Mouse (Mus musculus) liver, embryonic 11.5 days (tissue): Measurements from ENCODE around the gene 1500009C09Rik. TPM values are rescaled to one million over a fixed set of nuclear protein-coding genes. Genes with fewer than 3 reads are reported as not detected.

Experiments used
- ATAC-seq: fragments of 200-750 bp; cut with Nextera tagmentation; replicated peaks from 2 replicates; pipeline ENCODE4 v1.8.0; 2017; ENCODE audit warnings: moderate number of reproducible peaks, mild to moderate bottlenecking, moderate TSS enrichment, moderate library complexity; ENCODE audit not compliant: low FRiP score
- DNase-seq: peaks from one replicate; pipeline ENCODE4 v3.0.0-alpha.2; 2017; ENCODE audit warnings: low spot score
- H3K27ac ChIP-seq: fragments of 300-500 bp; sonication (generic); 2 replicates; pipeline ENCODE4 v1.5.1; 2014; ENCODE audit warnings: mild to moderate bottlenecking, low read depth, low read length, control low read depth
- H3K27me3 ChIP-seq: fragments of 300-500 bp; sonication (generic); replicated peaks from 2 replicates; pipeline ENCODE4 v1.6.1; 2014; ENCODE audit warnings: low read length, mixed read lengths; ENCODE audit not compliant: control insufficient read depth, insufficient read depth
- H3K36me3 ChIP-seq: fragments of 300-500 bp; sonication (generic); 2 replicates; pipeline ENCODE4 v1.6.1; 2014; ENCODE audit warnings: mild to moderate bottlenecking, low read length, moderate library complexity, mixed read lengths; ENCODE audit not compliant: control insufficient read depth, insufficient read depth
- H3K4me1 ChIP-seq: fragments of 300-500 bp; sonication (generic); replicated peaks from 2 replicates; pipeline ENCODE4 v1.6.1; 2014; ENCODE audit warnings: low read length, mixed read lengths; ENCODE audit not compliant: control insufficient read depth, insufficient read depth
- H3K4me2 ChIP-seq: fragments of 300-500 bp; sonication (generic); 2 replicates; pipeline ENCODE4 v1.6.1; 2014; ENCODE audit warnings: mild to moderate bottlenecking, control low read depth, moderate library complexity
- H3K4me3 ChIP-seq: fragments of 300-500 bp; sonication (generic); 2 replicates; pipeline ENCODE4 v1.5.1; 2014; ENCODE audit warnings: low read depth, low read length, control low read depth
- H3K9ac ChIP-seq: fragments of 300-500 bp; sonication (generic); 2 replicates; pipeline ENCODE4 v1.6.1; 2014; ENCODE audit warnings: low read depth, low read length, control low read depth
- H3K9me3 ChIP-seq: fragments of 300-500 bp; sonication (generic); 2 replicates; pipeline ENCODE4 v1.6.1; 2016; ENCODE audit warnings: low read length, inconsistent platforms, mixed read lengths; ENCODE audit not compliant: control insufficient read depth
- WGBS: fragments of 180-500 bp; shearing (Covaris S2); extraction: QIAGEN DNeasy Blood & Tissue Kit; methylation state at CpG from one replicate; pipeline ENCODE4 v1.1.7; 2014; 5-methylcytosine and 5-hydroxymethylcytosine counted together
- polyA plus RNA-seq: library from polyadenylated mRNA; unstranded; fragments of >200 nt; fragmentation: Nextera tagmentation; extraction: Ambion mirVana; gene quantifications from 2 replicates; pipeline ENCODE4 v1.2.1, GENCODE M21; 2014

Gene 1500009C09Rik
- polyA plus RNA-seq, 1 experiment from 2014 or later = not detected

DNA sequence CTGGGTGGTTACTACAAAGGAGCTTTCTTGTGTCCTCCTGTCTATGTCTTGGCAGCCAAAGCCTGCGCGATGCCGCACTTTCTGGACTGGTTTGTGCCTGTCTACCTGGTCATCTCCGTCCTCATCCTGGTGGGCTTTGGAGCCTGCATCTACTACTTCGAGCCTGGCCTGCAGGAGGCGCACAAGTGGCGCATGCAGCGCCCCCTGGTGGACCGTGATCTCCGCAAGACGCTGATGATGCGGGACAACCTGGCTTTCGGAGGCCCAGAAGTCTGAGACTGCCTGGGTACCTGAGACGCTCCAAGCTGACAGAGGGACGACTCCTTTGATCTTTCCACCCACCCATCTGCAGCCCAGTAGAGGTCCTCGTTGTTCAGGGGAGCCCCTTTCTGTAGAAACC lies 7.3 kb downstream of the 1500009C09Rik start:
- ATAC-seq (no peak), DNase-seq (peak; percentile 68)
- Histone ChIP-seq H3K4me2 (no peak overlapping the region), H3K36me3 (no peaks in the 10 kb centered on the region), H3K9me3 (no peaks in the 10 kb centered on the region), H3K4me3 (no peak overlapping the region), H3K9ac (no peak overlapping the region), H3K27ac (no peak overlapping the region), H3K4me1 (no peaks in the 10 kb centered on the region), H3K27me3 (peaks cover 18% of the 10 kb centered on the region)
- WGBS = 10% methylated on average over 16 of the region's 16 CpGs

GRCm38 (mm10) chr15:82266356-82266755 lies 14.2 kb downstream of the 1500009C09Rik start:
- Histone ChIP-seq H3K27ac (no peak overlapping the region), H3K27me3 (peaks cover 2% of the 10 kb centered on the region), H3K36me3 (no peaks in the 10 kb centered on the region), H3K9ac (no peak overlapping the region), H3K4me2 (no peak overlapping the region), H3K4me1 (no peaks in the 10 kb centered on the region), H3K4me3 (no peak overlapping the region), H3K9me3 (no peaks in the 10 kb centered on the region)
- no peak for DNase-seq
- no peak for ATAC-seq
- 19% methylated on average over 6 of the region's 6 CpGs for WGBS

DNA sequence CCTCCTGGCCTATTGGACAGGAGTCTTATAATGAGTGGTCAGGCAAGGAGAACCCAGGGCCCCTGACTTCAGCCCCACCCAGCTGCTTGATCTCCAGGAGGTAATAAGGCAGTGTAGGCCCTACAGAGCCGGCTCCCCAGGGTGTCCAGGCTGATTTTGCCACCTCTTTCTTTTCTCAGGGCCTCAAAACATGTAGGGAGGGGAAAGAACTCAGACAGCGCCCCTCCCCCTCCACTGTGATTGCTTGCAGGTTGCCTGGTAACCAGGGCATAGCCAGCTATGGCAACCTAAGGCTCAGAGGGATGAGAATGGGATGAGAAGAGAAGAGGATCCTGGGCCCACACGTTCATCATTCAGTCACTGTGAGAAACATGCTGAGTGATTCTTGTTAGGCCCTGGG lies 16.0 kb downstream of the 1500009C09Rik start:
- Histone ChIP-seq H3K36me3 (no peaks in the 10 kb centered on the region), H3K27ac (no peak overlapping the region), H3K4me3 (no peak overlapping the region), H3K9me3 (no peaks in the 10 kb centered on the region), H3K27me3 (peaks cover 17% of the 10 kb centered on the region), H3K9ac (no peak overlapping the region), H3K4me1 (no peaks in the 10 kb centered on the region), H3K4me2 (no peak overlapping the region)
- no peak for DNase-seq
- no peak for ATAC-seq
- 39% methylated on average over 3 of the region's 3 CpGs for WGBS

DNA sequence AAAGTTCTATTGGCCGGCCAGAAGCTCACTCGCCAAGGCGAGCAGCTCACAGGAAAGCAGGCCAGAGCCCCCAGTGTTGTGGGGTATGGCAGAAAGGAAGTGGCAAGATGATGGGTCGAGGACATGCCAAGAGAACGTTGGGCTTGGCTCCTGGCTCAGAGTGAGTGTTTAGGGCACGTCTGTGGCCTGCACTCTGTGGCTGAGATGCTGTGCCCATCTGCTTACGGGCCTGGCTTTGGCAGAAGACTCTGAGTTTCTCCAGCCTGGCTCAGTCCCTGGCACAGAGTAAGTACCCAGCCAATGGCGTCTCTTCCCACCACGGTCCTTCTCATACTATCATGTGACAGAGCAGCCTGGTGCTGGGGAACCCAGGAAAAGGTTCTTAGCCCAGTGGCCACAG lies 16.6 kb downstream of the 1500009C09Rik start:
- Histone ChIP-seq H3K9me3 (no peaks in the 10 kb centered on the region), H3K36me3 (no peaks in the 10 kb centered on the region), H3K27me3 (peaks cover 23% of the 10 kb centered on the region), H3K27ac (no peak overlapping the region), H3K9ac (no peak overlapping the region), H3K4me2 (no peak overlapping the region), H3K4me3 (no peak overlapping the region), H3K4me1 (no peaks in the 10 kb centered on the region)
- 76% methylated on average over 9 of the region's 9 CpGs for WGBS
- DNase-seq (no peak), ATAC-seq (no peak)

DNA sequence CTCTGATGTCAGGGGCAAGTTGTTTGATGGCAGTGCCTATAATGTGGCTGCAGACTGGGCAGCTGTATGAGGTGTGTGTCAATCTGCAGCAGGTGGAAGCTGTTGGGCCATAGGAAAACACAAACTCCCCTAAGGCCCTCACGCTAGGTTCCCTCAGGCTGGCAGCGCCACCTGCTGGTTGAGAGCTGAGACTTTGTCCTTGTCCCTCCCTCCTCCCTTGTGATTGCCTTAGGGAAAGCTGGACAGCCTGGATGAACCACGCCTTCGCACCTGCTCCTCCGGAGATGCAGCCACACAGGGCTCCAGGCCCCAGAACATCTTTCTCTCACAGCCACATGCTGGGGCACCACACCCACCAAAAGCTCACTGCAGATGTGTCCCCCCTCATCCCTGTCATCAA lies 19.0 kb downstream of the 1500009C09Rik start:
- Histone ChIP-seq H3K9ac (no peak overlapping the region), H3K4me3 (no peak overlapping the region), H3K27me3 (peaks cover 47% of the 10 kb centered on the region), H3K4me1 (peaks cover 7% of the 10 kb centered on the region; the same call in 1 of the 2 replicates), H3K9me3 (no peaks in the 10 kb centered on the region), H3K27ac (no peak overlapping the region), H3K4me2 (no peak overlapping the region), H3K36me3 (no peaks in the 10 kb centered on the region)
- peak; percentile 53 for DNase-seq
- WGBS = 5% methylated on average over 5 of the region's 5 CpGs
- peak; percentile 54; the same call in 1 of the 2 replicates for ATAC-seq

- ATAC-seq = no peak
- Histone ChIP-seq H3K4me2 (no peak overlapping the region), H3K27me3 (peaks cover 55% of the 10 kb centered on the region), H3K9me3 (no peaks in the 10 kb centered on the region), H3K4me1 (peaks cover 7% of the 10 kb centered on the region; the same call in 1 of the 2 replicates), H3K27ac (no peak overlapping the region), H3K9ac (no peak overlapping the region), H3K4me3 (no peak overlapping the region), H3K36me3 (no peaks in the 10 kb centered on the region)
- 80% methylated on average over 6 of the region's 6 CpGs for WGBS
- no peak for DNase-seq
Measured at GRCm38 (mm10) chr15:82272295-82272694, 20.1 kb downstream of the 1500009C09Rik start.

GRCm38 (mm10) chr15:82274593-82274926 lies 22.4 kb downstream of the 1500009C09Rik start, which contains the start of gene Sept3:
TSS of gene Sept3 (plus strand) at chr15:82274893.
- peak within 1 kb of the TSS; percentile 79 for H3K4me2 ChIP-seq
- no peaks in the 10 kb centered on the region for H3K9me3 ChIP-seq
- H3K4me3 ChIP-seq = peak within 1 kb of the TSS; percentile 57
- ATAC-seq (no peak), DNase-seq (no peak)
- no peak within 1 kb of the TSS for H3K27ac ChIP-seq
- H3K4me1 ChIP-seq = peaks cover 7% of the 10 kb centered on the region; the same call in 1 of the 2 replicates
- H3K27me3 ChIP-seq = peaks cover 55% of the 10 kb centered on the region
- H3K9ac ChIP-seq = peak within 1 kb of the TSS; percentile 52
- 27% methylated on average over 6 of the region's 6 CpGs for WGBS
- no peaks in the 10 kb centered on the region for H3K36me3 ChIP-seq

DNA sequence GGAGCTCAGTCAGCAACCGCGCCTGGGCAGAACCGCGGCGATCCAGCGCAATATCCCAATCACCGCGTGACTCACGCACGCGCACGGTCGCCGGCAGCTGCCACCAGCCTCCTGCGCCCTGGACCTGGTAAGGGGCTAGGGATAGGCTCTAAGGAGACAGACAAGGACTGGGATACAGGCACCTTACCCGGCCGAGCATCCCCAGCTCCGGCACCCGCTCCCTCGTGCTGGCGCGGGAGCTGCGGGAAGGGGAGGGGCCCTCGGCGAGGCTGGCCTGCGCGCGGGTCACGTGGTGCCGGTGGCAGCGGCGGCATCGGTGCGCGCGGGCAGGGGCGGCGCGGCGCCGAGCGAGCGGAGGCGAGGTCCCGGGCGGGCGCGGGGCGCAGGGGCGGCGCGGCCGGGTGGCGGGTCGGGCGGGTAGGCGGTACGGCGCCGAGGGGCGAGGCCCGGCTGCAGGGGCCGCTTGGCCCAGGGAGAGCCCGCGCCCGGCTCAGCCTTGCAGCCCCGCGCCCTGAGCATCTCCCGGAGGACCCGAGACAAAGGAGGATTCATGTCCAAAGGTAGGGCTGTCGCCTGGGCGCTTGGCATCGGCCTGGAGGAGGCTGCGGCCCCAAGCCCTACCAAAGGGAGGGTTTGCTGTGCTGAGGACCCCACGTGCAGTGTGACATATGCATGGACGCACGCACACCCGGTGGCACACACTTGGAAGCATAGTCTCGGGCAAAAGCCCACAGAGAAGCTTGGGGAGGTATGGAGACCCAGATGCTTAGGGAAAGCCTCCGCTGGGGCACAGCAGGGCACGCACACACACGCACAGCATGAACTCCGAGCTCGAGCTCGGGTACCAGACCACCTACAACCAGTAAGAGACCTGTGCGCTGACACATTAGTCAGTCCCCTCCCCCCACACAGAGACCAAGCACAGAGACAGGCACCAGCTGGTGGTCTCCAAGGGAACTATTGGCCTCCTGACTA lies 23.0 kb downstream of the 1500009C09Rik start:
- Histone ChIP-seq H3K4me2 (peak overlapping the region; percentile 79), H3K9me3 (no peaks in the 10 kb centered on the region), H3K27ac (no peak overlapping the region), H3K36me3 (no peaks in the 10 kb centered on the region), H3K27me3 (peaks cover 55% of the 10 kb centered on the region), H3K9ac (peak overlapping the region; percentile 52), H3K4me3 (peak overlapping the region; percentile 57), H3K4me1 (peaks cover 7% of the 10 kb centered on the region; the same call in 1 of the 2 replicates)
- 2% methylated on average over 79 of the region's 86 CpGs for WGBS
- ATAC-seq = no peak
- no peak for DNase-seq

DNA sequence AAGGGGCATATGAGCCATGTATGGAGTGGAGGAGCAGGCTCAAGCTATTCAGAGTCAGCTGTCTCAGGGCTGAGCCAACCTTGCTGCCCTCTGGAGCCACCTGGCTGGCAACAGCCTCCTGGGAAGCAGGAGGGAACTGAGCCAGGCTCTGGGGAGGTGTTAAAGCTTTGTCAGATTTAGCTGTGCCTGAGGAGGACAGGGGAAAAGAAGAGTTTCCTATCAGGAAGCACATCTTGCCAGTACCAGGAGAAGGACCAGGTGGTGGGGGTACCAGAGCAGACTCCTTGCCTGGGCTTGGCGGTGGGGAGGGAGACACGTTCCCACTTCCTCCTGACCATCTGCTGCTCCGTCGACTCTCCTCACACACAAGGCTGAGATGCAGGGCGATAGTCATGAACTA lies 25.4 kb downstream of the 1500009C09Rik start:
- no peak overlapping the region for H3K4me3 ChIP-seq
- H3K27ac ChIP-seq = no peak overlapping the region
- H3K27me3 ChIP-seq = peaks cover 43% of the 10 kb centered on the region
- 44% methylated on average over 5 of the region's 5 CpGs for WGBS
- H3K4me2 ChIP-seq = no peak overlapping the region
- no peaks in the 10 kb centered on the region for H3K36me3 ChIP-seq
- peaks cover 7% of the 10 kb centered on the region; the same call in 1 of the 2 replicates for H3K4me1 ChIP-seq
- no peak for DNase-seq
- no peak for ATAC-seq
- no peaks in the 10 kb centered on the region for H3K9me3 ChIP-seq
- H3K9ac ChIP-seq = no peak overlapping the region
